Mouse (Mus musculus): ENCODE measurements around the gene Itpr1.
A peak's percentile ranks its signal among the peaks of the same experiment; 100 is the strongest.

Gene Itpr1

GRCm38 (mm10) chr6:108518552-108518951 lies 305.7 kb downstream of the Itpr1 start:
- no peak for DNase-seq (ENCODE audit: low spot score)

- DNase-seq (ENCODE audit: low spot score) = no peak
Measured at GRCm38 (mm10) chr6:108519327-108519726, 306.4 kb downstream of the Itpr1 start.

DNA sequence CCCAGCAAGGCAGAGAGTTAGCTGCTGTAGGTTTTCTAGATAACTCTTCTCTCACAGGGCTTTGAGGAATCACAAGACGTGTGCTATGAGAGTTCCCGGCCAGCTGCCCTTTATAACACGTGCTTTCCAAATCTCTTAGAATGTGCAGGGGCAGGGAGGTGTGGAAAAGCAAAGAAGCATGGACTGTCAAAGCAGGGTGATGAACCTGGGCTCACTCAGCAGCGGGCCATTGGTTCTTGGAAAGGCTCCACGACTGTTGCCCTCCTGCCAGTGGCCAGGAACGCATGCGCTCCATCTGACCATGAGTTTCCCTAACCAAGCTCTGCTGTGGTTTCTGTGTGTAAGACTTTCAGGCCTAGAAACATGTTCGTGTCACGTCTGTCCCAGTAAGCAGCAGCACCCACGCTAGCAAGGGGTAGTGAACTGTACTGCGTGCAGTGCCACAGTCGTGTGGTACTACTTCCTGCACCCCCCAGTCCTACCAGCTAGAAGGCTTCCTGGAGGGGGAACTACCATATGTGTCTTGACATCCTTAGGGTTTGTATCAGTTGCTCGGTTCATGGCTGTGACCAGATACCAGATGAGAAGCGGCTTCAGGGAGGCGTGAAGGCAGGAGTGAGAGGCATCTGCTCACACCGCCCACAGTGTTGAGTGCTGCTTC lies 311.2 kb downstream of the Itpr1 start:
- no peak for DNase-seq (ENCODE audit: low spot score)

DNA sequence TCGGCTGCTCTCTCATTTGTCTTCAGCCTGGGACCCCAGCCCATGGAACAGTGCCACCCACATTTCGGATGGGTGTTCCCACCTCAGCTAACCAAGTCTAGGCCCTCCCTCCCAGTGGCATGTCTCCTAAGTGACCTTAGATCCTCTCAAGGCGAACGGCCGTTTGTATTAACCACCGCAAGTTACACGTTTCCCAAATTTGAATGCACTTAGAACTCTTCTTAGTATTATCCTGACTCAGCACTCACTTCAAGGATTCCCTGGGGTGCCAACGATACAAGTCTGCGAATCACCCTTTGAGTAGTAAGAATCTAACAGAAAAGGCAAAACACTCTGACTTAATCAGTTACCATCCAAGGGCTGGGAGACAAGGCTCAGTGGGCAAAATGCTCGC lies 311.7 kb downstream of the Itpr1 start:
- no peak for DNase-seq (ENCODE audit: low spot score)

- no peak for DNase-seq (ENCODE audit: low spot score)
Measured at GRCm38 (mm10) chr6:108527560-108527959, 314.7 kb downstream of the Itpr1 start.

DNA sequence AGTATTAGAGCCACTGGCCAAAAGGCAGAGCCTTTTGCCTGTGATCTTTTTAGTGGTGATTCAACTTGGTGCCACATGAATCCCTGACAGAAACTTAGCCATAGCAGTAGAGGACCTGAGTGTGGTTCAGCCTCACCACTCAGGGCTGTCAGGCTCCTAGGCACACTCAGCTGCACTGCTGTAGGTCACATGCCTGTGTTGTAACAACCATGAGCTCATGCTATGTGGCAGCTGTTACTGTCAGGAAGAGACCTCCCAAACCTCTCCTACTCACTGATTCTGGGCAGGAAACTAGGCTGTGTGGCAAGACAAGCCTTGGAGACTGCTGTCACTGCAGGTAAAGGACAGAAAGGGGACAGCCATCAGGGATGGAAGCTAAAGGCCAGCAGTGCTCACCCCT lies 315.1 kb downstream of the Itpr1 start:
- DNase-seq (ENCODE audit: low spot score) = no peak

GRCm38 (mm10) chr6:108529150-108529549 lies 316.3 kb downstream of the Itpr1 start:
- DNase-seq (ENCODE audit: low spot score) = no peak

DNA sequence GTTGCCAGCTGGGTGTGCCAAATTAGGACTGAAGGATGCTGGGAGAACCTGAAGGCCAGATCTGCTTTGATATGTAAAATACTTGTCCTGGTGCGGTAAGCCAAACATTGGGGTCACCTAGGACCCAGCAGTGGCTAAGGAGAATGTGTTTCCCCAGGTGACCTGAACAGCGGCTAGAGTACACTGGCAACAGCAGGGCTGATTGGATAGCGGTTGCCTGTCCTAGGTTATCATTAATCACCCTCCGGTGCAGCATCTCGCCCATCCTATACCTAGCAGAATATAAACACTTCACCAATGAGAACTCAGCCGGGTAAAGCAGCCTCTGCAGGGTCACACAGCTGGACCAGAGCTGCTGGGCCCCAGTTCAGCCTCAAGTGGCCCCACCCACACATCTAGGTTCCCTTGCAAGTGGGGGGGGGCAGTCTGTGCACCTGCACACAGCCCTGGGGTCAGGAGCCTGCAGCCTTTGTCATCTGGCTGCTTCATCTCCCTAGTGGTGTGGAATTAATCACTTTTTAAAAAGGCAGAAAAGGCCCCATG lies 318.0 kb downstream of the Itpr1 start:
- DNase-seq (ENCODE audit: low spot score) = no peak

- DNase-seq (ENCODE audit: low spot score) = peak; percentile 23
Measured at GRCm38 (mm10) chr6:108531324-108532311, 318.7 kb downstream of the Itpr1 start.

- DNase-seq (ENCODE audit: low spot score) = peak; percentile 15
Measured at GRCm38 (mm10) chr6:108532486-108533179, 319.7 kb downstream of the Itpr1 start.

DNA sequence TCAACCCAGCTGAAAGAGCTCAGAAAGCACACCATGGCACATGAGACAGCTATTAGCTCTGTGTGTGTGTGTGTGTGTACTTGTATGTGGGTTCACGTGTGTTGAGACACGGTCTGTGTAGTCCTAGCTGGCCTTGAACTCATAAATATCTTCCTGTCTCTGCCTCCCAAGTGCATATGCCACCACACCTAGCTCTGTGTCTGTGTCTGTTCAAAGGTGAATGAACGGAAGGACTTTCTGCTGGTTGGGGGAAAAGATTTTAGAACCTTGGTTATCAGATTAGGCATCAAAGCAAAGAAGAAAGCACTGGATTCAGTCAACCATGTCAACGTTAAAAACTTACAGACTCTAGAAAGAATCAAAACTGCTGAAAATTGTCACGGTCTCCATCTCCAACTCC lies 321.2 kb downstream of the Itpr1 start:
- no peak for DNase-seq (ENCODE audit: low spot score)

DNA sequence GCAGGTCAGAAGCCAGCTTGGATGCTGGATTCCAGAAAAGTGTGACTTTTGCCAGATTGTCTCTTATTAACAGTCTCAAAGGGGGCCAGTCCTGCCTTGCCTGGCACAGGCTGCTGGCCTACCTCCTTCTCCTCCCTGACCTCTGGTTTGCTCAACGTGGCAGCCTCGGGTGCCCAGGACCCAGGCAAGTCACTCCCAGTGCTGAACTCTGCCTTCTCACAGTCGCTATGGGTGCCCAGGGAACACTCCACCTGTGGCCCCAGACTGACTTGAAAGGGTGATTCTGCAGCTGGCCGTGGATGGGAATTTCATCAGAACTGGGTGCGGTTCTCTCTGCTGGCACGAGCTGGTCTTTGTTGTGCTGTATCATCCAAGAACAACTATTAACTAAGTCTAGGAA lies 321.7 kb downstream of the Itpr1 start:
- no peak for DNase-seq (ENCODE audit: low spot score)

DNA sequence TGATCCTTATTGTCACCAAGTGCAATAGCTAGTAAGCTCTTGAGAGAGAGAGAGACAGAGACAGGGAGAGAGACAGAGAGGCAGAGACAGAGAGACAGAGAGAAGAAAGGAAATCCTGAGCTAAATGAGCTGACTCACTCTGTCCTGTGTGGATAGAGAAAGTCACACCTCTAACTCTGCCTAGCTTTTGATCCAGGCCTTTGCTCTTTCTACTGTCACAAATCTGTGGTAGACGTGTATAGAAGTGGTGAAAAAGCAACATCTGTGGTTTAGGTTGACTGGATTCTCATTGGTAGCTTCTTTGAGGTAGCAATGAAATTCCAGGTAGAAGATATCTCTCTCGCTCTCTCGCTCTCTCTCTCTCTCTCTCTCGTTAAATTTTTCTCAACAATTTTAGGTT lies 322.4 kb downstream of the Itpr1 start:
- no peak for DNase-seq (ENCODE audit: low spot score)

DNA sequence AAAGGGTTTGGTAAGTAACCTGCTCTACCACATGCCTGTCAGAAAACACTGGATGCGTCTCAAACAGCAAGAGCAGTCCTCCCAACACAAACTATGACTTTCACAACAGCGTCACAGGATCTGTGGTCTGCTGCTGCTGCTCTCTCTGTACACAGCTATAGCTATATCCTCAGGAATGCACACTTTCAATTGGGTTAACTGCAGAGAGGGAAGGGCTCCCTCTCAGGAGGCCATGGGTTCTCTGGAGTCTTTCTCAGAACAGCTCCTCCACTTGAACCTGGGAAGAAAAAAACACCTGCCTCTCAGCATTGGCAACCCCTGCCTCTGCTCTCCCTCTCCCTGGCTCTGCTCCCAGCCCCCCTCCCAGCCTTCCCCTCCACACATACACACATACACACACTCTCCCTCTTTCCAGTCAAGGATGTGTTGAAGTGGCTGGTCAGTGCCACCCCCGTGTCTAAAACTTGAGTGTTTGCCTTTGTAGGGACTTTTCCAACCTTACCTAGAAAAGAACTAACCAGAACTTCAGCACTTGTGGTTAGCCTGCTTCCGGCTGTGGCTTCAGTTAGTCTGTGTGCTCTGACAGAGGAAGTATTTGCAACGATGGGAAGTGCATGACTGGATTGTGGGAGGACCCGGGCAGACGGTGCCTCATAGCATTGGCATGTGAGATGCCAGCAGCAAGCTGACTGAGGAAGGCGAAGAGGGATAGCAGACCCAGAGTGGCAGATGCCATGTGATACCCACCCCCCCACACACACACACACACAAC lies 323.8 kb downstream of the Itpr1 start:
- peak; percentile 16 for DNase-seq (ENCODE audit: low spot score)

- no peak for DNase-seq (ENCODE audit: low spot score)
Measured at GRCm38 (mm10) chr6:108538406-108538805, 325.5 kb downstream of the Itpr1 start.

- no peak for DNase-seq (ENCODE audit: low spot score)
Measured at GRCm38 (mm10) chr6:108540441-108540840, 327.5 kb downstream of the Itpr1 start.

GRCm38 (mm10) chr6:108544917-108545316 lies 332.0 kb downstream of the Itpr1 start:
- no peak for DNase-seq (ENCODE audit: low spot score)

DNA sequence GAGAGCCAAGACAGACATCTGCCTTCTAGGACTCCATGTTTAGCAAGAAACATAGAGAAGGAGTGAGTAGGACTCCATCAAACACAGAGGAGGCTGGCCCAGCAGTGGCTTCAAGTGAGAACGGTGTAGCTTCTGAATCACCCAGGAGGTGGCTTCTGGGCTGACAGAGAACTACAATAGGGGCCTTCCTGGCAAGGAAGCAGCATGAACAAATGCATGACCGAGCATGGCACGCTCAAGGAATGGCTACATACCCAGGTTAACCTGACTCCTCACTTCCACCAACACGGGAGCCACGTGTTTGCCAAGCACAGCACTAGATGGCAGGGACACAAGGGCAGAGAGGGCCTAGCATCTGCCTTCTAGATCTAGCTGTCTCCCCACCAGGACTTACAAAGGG lies 332.6 kb downstream of the Itpr1 start:
- no peak for DNase-seq (ENCODE audit: low spot score)

DNA sequence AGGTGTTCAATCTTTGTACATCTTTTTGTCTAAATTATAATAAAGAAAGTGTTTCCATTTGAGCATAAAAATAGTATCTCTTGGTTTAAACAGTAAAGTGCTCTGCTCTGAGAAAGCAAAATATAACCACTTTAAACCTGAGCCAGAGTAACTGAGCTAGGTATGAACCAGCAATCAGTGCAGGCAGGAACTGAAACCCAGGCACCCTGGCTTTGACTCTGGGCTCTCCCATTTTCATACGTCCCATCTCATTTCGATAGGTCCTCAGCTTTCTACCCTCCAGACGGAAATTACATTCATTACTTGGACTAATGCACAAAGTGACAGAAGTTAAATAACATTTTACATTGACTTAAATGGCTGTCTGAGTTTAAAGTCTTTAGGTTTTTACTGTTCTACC lies 335.5 kb downstream of the Itpr1 start:
- DNase-seq (ENCODE audit: low spot score) = no peak

DNA sequence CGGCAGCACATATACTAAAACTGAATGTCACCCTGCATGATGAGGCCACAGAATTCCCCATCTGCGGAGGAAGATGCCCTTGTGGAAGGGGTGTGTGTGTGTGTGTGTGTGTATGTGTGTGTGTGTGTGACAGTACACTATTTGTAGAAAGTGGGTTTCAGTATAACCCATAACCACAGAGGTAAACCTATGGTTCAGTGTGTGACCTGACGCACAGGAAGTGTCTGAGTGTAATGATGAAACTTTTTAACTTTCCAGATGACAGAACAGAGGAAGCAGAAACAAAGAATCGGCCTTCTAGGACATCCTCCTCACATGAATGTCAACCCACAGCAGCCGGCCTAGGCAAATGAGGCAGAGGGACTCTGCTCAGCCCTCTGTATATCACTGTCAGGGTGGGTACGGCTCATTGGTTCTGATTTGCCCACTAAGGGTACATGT lies 336.6 kb downstream of the Itpr1 start:
- no peak for DNase-seq (ENCODE audit: low spot score)

Measured in urinary bladder, postnatal 25 days (tissue).